Mouse (Mus musculus): ENCODE data around the gene Ly86. TPM values are rescaled to one million over a fixed set of nuclear protein-coding genes. Genes with fewer than 3 reads are reported as not detected.
A peak's percentile ranks its signal among the peaks of the same experiment; 100 is the strongest.

The Ly86 gene
- polyA plus RNA-seq, 1 experiment from 2014 or later: 3.1 TPM

DNA sequence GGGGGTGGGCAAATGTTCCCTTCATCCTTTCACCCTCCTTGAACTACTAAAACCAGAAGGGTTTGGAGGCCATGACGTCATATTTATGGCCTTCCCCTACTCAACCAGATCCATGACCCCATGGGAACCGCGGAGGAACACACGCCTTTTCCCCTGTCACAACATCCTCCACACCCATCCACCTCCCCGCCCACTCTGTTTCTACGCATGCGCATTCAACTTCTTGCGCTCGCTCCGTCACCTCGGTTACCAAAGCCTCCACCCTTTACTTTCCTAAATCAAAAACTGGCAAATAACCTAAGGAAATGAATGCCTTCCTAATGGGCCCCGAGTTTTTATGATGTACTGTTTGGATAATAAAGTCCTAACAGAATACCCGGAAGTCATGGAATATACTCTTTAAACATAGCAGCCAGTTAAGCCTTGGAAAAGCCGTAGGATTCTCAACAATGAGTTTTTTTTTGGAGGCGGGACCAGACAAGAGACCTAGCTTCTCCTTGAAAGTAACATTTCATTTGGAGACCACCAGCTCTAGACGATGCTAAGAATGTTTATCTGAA, 101.8 kb downstream of the Ly86 start:
- no peak for DNase-seq (ENCODE audit: low spot score)
- ATAC-seq (ENCODE audit: insufficient number of reproducible peaks, low FRiP score, low TSS enrichment, low read depth): no peak
- Histone ChIP-seq H3K4me2 (ENCODE audit: low read depth, severe bottlenecking) (no peak overlapping the region), H3K9ac (ENCODE audit: low read length) (no peak overlapping the region), H3K27me3 (ENCODE audit: control insufficient read depth, insufficient read depth, low read length) (no peaks in the 10 kb centered on the region), H3K27ac (replicated peaks; ENCODE audit: low read depth, low read length) (no peak overlapping the region), H3K4me3 (ENCODE audit: low read depth, low read length) (no peak overlapping the region), H3K36me3 (ENCODE audit: control insufficient read depth, insufficient read depth, low read length) (no peaks in the 10 kb centered on the region), H3K9me3 (ENCODE audit: control insufficient read depth, low read length) (no peaks in the 10 kb centered on the region), H3K4me1 (ENCODE audit: control insufficient read depth, insufficient read depth, low read length) (no peaks in the 10 kb centered on the region)
- WGBS: 85% methylated on average over 16 of the region's 16 CpGs

DNA sequence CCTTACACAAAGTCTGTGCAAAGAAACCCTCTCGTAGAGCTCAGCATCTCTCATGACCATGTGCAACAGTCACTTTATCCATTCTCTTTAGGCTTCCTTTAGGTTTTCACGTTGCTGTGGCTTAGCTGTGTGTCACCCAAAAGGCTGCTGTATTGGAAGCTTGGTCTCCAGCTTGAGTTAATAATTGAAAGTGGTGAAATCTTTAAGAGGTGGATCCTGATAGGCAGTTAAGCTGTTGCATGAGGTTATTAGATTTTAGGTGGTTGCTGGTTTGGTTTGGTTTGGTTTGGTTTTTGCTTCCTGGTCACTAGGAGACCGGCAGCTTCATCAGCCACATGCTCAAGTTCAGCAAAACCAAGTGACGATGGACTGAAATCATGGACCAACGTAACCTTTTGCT, 106.0 kb downstream of the Ly86 start:
- no peak overlapping the region for H3K4me2 ChIP-seq (ENCODE audit: low read depth, severe bottlenecking)
- no peak overlapping the region for H3K4me3 ChIP-seq (ENCODE audit: low read depth, low read length)
- H3K9me3 ChIP-seq (ENCODE audit: control insufficient read depth, low read length): no peaks in the 10 kb centered on the region

GRCm38 (mm10) chr13:37451471-37451870, 106.5 kb downstream of the Ly86 start:
- peaks cover 9% of the 10 kb centered on the region for H3K4me1 ChIP-seq (ENCODE audit: control insufficient read depth, insufficient read depth, low read length)
- no peak overlapping the region for H3K9ac ChIP-seq (ENCODE audit: low read length)
- no peaks in the 10 kb centered on the region for H3K9me3 ChIP-seq (ENCODE audit: control insufficient read depth, low read length)
- no peaks in the 10 kb centered on the region for H3K27me3 ChIP-seq (ENCODE audit: control insufficient read depth, insufficient read depth, low read length)
- no peak for DNase-seq (ENCODE audit: low spot score)
- H3K4me2 ChIP-seq (ENCODE audit: low read depth, severe bottlenecking): no peak overlapping the region; the same call in 1 of the 2 replicates
- no peak overlapping the region for H3K27ac ChIP-seq (replicated peaks; ENCODE audit: low read depth, low read length)
- no peaks in the 10 kb centered on the region for H3K36me3 ChIP-seq (ENCODE audit: control insufficient read depth, insufficient read depth, low read length)
- H3K4me3 ChIP-seq (ENCODE audit: low read depth, low read length): no peak overlapping the region
- no peak for ATAC-seq (ENCODE audit: insufficient number of reproducible peaks, low FRiP score, low TSS enrichment, low read depth)
- 54% methylated on average over 3 of the region's 3 CpGs for WGBS

More for the DNA sequence above, 106.0 kb downstream of the Ly86 start:
- no peak overlapping the region for H3K27ac ChIP-seq (replicated peaks; ENCODE audit: low read depth, low read length)
- no peaks in the 10 kb centered on the region for H3K27me3 ChIP-seq (ENCODE audit: control insufficient read depth, insufficient read depth, low read length)
- peaks cover 9% of the 10 kb centered on the region for H3K4me1 ChIP-seq (ENCODE audit: control insufficient read depth, insufficient read depth, low read length)
- ATAC-seq (ENCODE audit: insufficient number of reproducible peaks, low FRiP score, low TSS enrichment, low read depth): no peak
- WGBS: 87% methylated on average over 5 of the region's 5 CpGs
- H3K36me3 ChIP-seq (ENCODE audit: control insufficient read depth, insufficient read depth, low read length): no peaks in the 10 kb centered on the region
- H3K9ac ChIP-seq (ENCODE audit: low read length): no peak overlapping the region
- DNase-seq (ENCODE audit: low spot score): no peak

DNA sequence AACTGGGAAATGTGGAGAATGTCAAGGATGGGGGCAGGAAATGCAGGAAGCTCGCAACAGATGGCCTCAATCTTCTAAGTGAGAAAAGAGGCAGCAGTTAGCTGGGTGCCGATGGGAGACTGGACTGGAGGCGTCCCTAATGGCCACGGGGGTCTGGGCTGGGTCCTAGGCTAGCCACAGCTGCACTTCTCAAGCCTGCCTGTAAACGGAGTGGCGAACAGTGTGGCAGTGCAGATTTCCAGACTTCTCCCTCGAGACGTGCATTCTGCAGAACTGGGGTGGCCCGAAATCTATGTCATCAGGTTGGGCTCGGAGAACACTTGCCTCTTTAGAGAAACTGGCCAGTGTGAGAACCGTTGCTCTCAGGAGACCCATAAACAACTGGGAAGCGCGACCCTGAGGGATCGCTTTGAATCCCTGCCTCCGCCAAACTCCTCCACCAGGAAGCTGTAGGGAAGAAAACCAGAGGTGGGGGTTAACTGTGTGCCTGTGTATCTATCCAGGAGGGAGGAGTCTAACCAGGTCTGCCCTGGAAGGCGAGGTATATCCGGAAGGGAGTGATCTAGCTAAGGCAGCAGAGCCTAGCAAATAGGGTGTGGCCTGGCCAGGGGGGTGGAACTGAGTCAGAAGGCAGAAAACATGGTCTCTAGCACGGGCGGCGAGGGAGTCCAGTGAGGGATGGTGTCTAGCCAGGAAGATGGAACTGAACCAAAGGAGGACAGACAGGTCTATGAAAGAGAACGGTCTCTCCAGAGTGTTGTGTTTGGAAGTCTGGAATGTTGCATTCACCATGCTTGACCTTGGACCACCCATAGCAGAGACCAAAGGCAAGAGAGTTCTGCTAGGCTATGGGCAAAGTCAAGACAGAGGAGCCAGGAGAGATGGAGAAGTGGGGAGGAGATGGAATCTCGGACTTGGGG, 107.3 kb downstream of the Ly86 start:
- DNase-seq (ENCODE audit: low spot score) (peak; percentile 57), ATAC-seq (ENCODE audit: insufficient number of reproducible peaks, low FRiP score, low TSS enrichment, low read depth) (peak; percentile 67)
- WGBS: 3% methylated on average over 22 of the region's 22 CpGs
- H3K9me3 ChIP-seq (ENCODE audit: control insufficient read depth, low read length): no peaks in the 10 kb centered on the region
- H3K36me3 ChIP-seq (ENCODE audit: control insufficient read depth, insufficient read depth, low read length): no peaks in the 10 kb centered on the region
- H3K4me3 ChIP-seq (ENCODE audit: low read depth, low read length): peak overlapping the region; percentile 33
- peak overlapping the region; percentile 64 for H3K4me2 ChIP-seq (ENCODE audit: low read depth, severe bottlenecking)
- H3K27ac ChIP-seq (replicated peaks; ENCODE audit: low read depth, low read length): no peak overlapping the region
- H3K27me3 ChIP-seq (ENCODE audit: control insufficient read depth, insufficient read depth, low read length): no peaks in the 10 kb centered on the region
- H3K4me1 ChIP-seq (ENCODE audit: control insufficient read depth, insufficient read depth, low read length): peaks cover 9% of the 10 kb centered on the region
- peak overlapping the region; percentile 41; the same call in 1 of the 2 replicates for H3K9ac ChIP-seq (ENCODE audit: low read length)

DNA sequence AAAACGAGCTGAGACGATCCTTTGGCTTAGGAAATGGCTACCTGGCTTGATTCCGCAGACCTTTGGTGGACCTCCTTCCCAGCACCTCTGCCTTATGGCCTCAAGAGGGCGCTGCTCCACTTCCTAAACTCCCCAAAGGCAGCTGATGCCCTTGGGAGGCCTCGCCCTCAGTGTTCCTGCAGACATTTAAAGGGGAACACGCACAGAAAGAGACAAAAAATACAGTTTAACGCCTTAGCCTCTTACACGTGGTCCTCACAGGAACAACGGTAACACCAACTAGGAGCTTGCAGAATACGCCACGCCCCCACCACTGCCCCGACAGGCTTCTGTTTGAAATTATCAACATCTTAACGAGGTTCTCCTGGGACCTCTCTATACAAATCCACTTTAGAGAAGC, 108.2 kb downstream of the Ly86 start:
- H3K27me3 ChIP-seq (ENCODE audit: control insufficient read depth, insufficient read depth, low read length): no peaks in the 10 kb centered on the region
- no peak overlapping the region for H3K9ac ChIP-seq (ENCODE audit: low read length)
- WGBS: 2% methylated on average over 13 of the region's 13 CpGs
- DNase-seq (ENCODE audit: low spot score) (peak; percentile 86), ATAC-seq (ENCODE audit: insufficient number of reproducible peaks, low FRiP score, low TSS enrichment, low read depth) (0 out of 2 replicates have a peak, but pooled peaks have one; percentile 15)
- H3K4me2 ChIP-seq (ENCODE audit: low read depth, severe bottlenecking): peak overlapping the region; percentile 64; the same call in 1 of the 2 replicates
- H3K36me3 ChIP-seq (ENCODE audit: control insufficient read depth, insufficient read depth, low read length): no peaks in the 10 kb centered on the region
- H3K4me1 ChIP-seq (ENCODE audit: control insufficient read depth, insufficient read depth, low read length): peaks cover 9% of the 10 kb centered on the region
- no peaks in the 10 kb centered on the region for H3K9me3 ChIP-seq (ENCODE audit: control insufficient read depth, low read length)
- H3K27ac ChIP-seq (replicated peaks; ENCODE audit: low read depth, low read length): no peak overlapping the region
- H3K4me3 ChIP-seq (ENCODE audit: low read depth, low read length): no peak overlapping the region

DNA sequence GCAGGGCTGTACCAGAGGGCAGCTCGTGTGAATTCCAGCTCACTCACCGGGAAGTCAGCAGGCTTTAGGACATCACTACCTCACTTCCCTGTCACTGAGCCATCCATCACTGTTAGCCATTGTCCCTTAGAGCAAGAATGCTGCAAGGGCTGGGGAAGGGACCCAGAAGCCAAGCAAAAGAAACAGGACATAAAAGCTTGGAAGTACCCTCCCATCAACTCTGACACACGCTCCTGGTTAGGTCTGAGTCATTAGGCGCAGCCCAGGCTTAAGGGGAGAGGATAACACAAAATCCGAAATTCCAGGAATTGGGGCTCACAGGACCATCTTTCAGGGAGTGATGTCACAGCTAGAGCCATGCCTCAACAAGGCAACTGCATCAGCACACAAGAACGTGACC, 109.3 kb downstream of the Ly86 start:
- H3K9me3 ChIP-seq (ENCODE audit: control insufficient read depth, low read length): no peaks in the 10 kb centered on the region
- no peaks in the 10 kb centered on the region for H3K27me3 ChIP-seq (ENCODE audit: control insufficient read depth, insufficient read depth, low read length)
- no peak for ATAC-seq (ENCODE audit: insufficient number of reproducible peaks, low FRiP score, low TSS enrichment, low read depth)
- 37% methylated on average over 6 of the region's 6 CpGs for WGBS
- no peaks in the 10 kb centered on the region for H3K36me3 ChIP-seq (ENCODE audit: control insufficient read depth, insufficient read depth, low read length)
- no peak for DNase-seq (ENCODE audit: low spot score)
- no peak overlapping the region for H3K4me3 ChIP-seq (ENCODE audit: low read depth, low read length)
- no peak overlapping the region for H3K4me2 ChIP-seq (ENCODE audit: low read depth, severe bottlenecking)
- H3K9ac ChIP-seq (ENCODE audit: low read length): no peak overlapping the region
- H3K4me1 ChIP-seq (ENCODE audit: control insufficient read depth, insufficient read depth, low read length): peaks cover 9% of the 10 kb centered on the region
- H3K27ac ChIP-seq (replicated peaks; ENCODE audit: low read depth, low read length): no peak overlapping the region

DNA sequence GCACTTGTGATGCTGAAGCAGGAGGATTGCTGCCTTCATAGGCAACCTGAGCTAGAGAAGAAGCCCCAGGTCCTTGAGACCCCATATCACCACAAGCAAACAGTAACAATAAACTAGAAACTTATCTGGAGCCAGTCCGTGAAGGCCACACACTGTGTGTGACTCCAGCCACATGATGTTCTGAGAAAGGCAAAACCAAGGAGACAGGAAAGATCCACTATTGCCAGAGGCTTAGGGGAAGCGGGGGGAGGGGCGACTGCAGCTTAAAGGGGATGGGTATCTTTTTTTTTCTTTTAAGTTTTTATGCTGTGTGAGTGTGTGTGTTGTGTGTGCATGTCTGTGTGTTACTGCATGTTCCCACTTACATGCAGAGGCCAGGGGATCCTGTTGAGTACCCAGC, 110.6 kb downstream of the Ly86 start:
- H3K9me3 ChIP-seq (ENCODE audit: control insufficient read depth, low read length): no peaks in the 10 kb centered on the region
- H3K9ac ChIP-seq (ENCODE audit: low read length): no peak overlapping the region
- H3K4me3 ChIP-seq (ENCODE audit: low read depth, low read length): no peak overlapping the region
- DNase-seq (ENCODE audit: low spot score): no peak
- H3K27ac ChIP-seq (replicated peaks; ENCODE audit: low read depth, low read length): no peak overlapping the region
- no peaks in the 10 kb centered on the region for H3K27me3 ChIP-seq (ENCODE audit: control insufficient read depth, insufficient read depth, low read length)
- ATAC-seq (ENCODE audit: insufficient number of reproducible peaks, low FRiP score, low TSS enrichment, low read depth): no peak
- peaks cover 9% of the 10 kb centered on the region for H3K4me1 ChIP-seq (ENCODE audit: control insufficient read depth, insufficient read depth, low read length)
- 85% methylated on average over 3 of the region's 3 CpGs for WGBS
- no peak overlapping the region for H3K4me2 ChIP-seq (ENCODE audit: low read depth, severe bottlenecking)
- no peaks in the 10 kb centered on the region for H3K36me3 ChIP-seq (ENCODE audit: control insufficient read depth, insufficient read depth, low read length)

DNA sequence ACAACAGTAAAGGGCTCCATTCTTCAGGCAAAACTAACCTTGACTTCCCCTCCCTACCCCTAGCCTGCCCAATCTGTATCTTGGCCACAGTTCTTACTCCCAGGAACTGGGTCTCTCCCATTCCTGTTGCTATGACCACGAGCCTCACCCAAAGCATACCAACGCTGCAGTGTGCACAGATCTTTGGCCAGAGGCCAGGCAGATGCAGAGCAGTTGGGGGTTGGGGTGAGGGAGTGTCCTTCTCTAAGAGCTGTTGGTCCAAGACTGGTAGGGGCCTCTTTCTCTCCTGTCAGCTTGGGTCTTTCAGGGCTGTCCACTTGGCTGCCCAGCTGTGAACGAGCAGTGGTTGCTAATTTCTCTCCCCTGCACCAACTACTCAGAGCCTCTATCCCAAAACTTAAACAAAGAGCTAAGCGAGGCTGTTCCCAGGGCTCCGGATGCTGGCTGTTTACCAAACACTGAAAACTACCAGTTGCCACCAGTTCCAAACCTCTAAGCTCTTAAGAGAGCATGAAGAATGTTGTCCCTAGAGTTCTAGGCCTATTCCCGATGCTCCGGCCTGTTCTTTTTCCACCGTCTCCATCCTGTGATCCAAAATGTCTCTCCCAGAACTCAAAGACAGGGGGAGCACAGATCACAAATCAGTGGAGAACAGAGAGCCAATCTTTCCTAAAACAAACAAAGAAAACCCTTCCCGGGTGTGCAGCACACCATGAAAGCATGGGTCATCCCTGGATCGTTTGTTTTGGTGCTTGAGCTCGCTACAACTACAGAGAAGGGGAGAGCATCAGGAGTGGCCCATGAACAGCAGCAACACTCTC, 112.2 kb downstream of the Ly86 start:
- Histone ChIP-seq H3K4me2 (ENCODE audit: low read depth, severe bottlenecking) (no peak overlapping the region), H3K9me3 (ENCODE audit: control insufficient read depth, low read length) (no peaks in the 10 kb centered on the region), H3K4me3 (ENCODE audit: low read depth, low read length) (no peak overlapping the region), H3K36me3 (ENCODE audit: control insufficient read depth, insufficient read depth, low read length) (no peaks in the 10 kb centered on the region), H3K27ac (replicated peaks; ENCODE audit: low read depth, low read length) (no peak overlapping the region), H3K4me1 (ENCODE audit: control insufficient read depth, insufficient read depth, low read length) (peaks cover 5% of the 10 kb centered on the region), H3K9ac (ENCODE audit: low read length) (no peak overlapping the region), H3K27me3 (ENCODE audit: control insufficient read depth, insufficient read depth, low read length) (no peaks in the 10 kb centered on the region)
- ATAC-seq (ENCODE audit: insufficient number of reproducible peaks, low FRiP score, low TSS enrichment, low read depth) (no peak), DNase-seq (ENCODE audit: low spot score) (no peak)
- WGBS: 61% methylated on average over 11 of the region's 11 CpGs
